Mouse (Mus musculus) neural tube, embryonic 15.5 days (tissue): ENCODE measurements around the gene Rnaseh2a. TPM values are rescaled to one million over a fixed set of nuclear protein-coding genes. Genes with fewer than 3 reads are reported as not detected.
A peak's percentile ranks its signal among the peaks of the same experiment; 100 is the strongest.

Source experiments
- ATAC-seq: fragments of 200-750 bp; cut with Nextera tagmentation; 2 replicates; pipeline ENCODE4 v1.8.0; 2017; ENCODE audit warnings: mild to moderate bottlenecking, moderate TSS enrichment, moderate library complexity; ENCODE audit not compliant: low FRiP score
- H3K27ac ChIP-seq: fragments of 300-500 bp; sonication (generic); replicated peaks from 2 replicates; pipeline ENCODE4 v1.5.1; 2015; ENCODE audit warnings: mild to moderate bottlenecking, inconsistent platforms
- H3K27me3 ChIP-seq: fragments of 300-500 bp; sonication (generic); replicated peaks from 2 replicates; pipeline ENCODE4 v1.6.1; 2015; ENCODE audit warnings: inconsistent platforms
- H3K36me3 ChIP-seq: fragments of 300-500 bp; sonication (generic); 2 replicates; pipeline ENCODE4 v1.6.1; 2015; ENCODE audit warnings: inconsistent platforms
- H3K4me1 ChIP-seq: fragments of 300-500 bp; sonication (generic); 2 replicates; pipeline ENCODE4 v1.6.1; 2015; ENCODE audit warnings: inconsistent platforms
- H3K4me2 ChIP-seq: fragments of 300-500 bp; sonication (generic); 2 replicates; pipeline ENCODE4 v1.6.1; 2015; ENCODE audit warnings: inconsistent platforms, mild to moderate bottlenecking, moderate library complexity
- H3K4me3 ChIP-seq: fragments of 300-500 bp; sonication (generic); replicated peaks from 2 replicates; pipeline ENCODE4 v1.5.1; 2015; ENCODE audit warnings: mild to moderate bottlenecking, inconsistent platforms
- H3K9ac ChIP-seq: fragments of 300-500 bp; sonication (generic); replicated peaks from 2 replicates; pipeline ENCODE4 v1.6.1; 2015; ENCODE audit warnings: mild to moderate bottlenecking, inconsistent platforms
- H3K9me3 ChIP-seq: fragments of 300-500 bp; sonication (generic); replicated peaks from 2 replicates; pipeline ENCODE4 v1.6.1; 2016; ENCODE audit warnings: inconsistent platforms
- WGBS: fragments of 180-500 bp; shearing (Covaris S2); methylation state at CpG from one replicate; pipeline ENCODE4 v1.1.7; 2015; ENCODE audit warnings: mixed read lengths; 5-methylcytosine and 5-hydroxymethylcytosine counted together
- polyA plus RNA-seq: library from polyadenylated mRNA; unstranded; fragments of >200 nt; fragmentation: Nextera tagmentation; extraction: Ambion mirVana; gene quantifications from 2 replicates; pipeline ENCODE4 v1.2.1, GENCODE M21; 2015

The Rnaseh2a gene
- 55.0 and 81.5 TPM in 2 replicates for polyA plus RNA-seq

DNA sequence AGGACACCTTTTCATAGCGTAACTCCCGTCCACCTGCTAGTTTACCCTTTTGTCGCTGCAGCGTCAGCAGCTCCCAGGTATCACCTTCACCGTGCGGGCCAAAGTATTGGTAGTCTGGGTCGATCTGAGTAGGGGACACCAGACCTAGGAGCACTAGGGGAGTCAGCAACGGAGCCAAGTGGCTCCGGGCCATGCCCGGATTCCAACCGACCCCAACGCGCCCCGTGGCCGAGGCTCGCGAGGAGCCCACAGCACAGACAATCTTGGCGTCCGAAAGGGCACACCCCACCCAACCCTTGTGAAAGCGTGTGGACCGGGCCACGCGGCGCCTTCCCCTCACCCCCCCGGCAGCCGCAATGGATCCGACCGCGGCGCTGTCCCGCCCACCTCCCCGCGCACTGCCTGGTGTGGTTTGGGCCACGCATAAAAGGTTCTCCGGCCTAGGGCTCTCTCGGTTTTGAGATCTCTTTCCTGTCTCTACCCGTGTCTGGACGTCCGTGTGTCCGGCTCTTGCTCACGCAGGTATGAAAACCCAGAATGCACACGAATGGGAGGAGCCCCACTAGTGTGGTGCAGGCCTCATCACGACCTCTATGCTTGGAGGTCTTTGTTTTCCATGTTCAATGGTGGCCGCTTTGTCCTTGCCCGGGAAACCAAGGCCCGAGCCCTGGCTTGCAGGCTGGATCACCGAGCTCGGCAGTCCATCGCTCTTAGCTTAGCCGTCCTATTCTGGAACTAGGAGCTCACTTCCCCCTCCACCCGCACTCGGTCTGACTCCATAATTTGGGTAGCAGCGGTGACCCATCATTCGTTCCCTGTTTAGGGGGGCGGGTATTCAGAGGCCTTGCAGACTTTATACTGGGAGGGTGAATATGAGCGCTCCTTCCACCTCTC, at the start of gene Rnaseh2a, which contains the start of the genes Gm49661 and Prdx2:
TSS of gene Rnaseh2a (minus strand) at position 527 of the 894 bp plus-strand sequence.
TSS of gene Gm49661 (minus strand) at position 193 of the 894 bp plus-strand sequence.
TSS of gene Prdx2 (plus strand) at position 347 of the 894 bp plus-strand sequence.
- Histone ChIP-seq H3K4me3 (peak within 1 kb of the TSS; percentile 73), H3K27me3 (no peaks in the 10 kb centered on the region), H3K9me3 (no peaks in the 10 kb centered on the region), H3K36me3 (peaks cover 34% of the 10 kb centered on the region), H3K4me2 (peak within 1 kb of the TSS; percentile 71), H3K4me1 (peaks cover 52% of the 10 kb centered on the region), H3K27ac (peak within 1 kb of the TSS; percentile 88), H3K9ac (peak within 1 kb of the TSS; percentile 87)
- under 1% methylated on average over 56 of the region's 56 CpGs for WGBS
- ATAC-seq = peak; percentile 83

DNA sequence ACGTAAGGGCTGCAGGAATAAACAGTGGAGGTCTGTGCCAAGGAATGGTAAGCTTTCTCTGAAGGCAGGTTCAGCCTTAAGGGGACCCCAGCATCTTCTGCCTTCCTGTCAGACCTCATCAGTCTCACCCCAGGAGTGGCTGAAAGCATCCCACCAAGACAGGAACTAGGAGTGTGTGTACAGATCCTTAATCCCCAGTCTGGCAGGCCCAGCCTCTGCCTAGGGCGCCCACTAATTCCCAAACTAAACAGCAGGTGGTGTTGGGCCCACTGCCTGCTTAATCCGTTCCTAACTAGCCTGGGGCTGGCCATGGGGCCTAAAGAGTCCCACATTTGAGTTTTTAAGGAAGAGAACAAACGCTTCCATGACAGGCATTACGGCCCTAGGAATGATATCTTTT, 47.6 kb upstream of the Rnaseh2a start:
- H3K4me1 ChIP-seq = peaks cover 7% of the 10 kb centered on the region
- peaks cover 46% of the 10 kb centered on the region for H3K36me3 ChIP-seq
- H3K9me3 ChIP-seq = no peaks in the 10 kb centered on the region
- H3K4me3 ChIP-seq = no peak overlapping the region
- 62% methylated on average over 5 of the region's 5 CpGs for WGBS
- no peak overlapping the region for H3K4me2 ChIP-seq
- H3K27me3 ChIP-seq = peaks cover 15% of the 10 kb centered on the region; the same call in 1 of the 2 replicates
- ATAC-seq = no peak
- H3K27ac ChIP-seq = no peak overlapping the region
- no peak overlapping the region for H3K9ac ChIP-seq

DNA sequence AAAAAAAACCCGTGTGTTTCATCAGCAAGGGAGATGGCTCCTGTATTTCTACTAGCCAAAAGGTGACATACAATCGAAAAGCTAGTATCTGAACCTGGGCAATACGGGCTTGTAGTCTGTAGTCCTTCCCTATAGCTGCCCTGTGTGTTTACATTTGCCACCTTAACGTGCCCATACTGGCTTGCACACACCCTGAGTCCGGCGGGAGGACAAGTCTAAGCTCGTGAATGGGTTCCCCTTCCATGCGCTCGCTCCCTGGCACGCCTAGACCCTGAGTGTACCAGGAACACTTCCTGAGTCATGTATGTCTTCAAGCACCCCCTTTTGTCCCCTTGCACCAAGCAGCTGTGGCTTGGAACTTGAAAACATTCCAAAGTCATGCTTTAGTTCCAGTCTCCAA, 47.2 kb upstream of the Rnaseh2a start:
- Histone ChIP-seq H3K36me3 (peaks cover 42% of the 10 kb centered on the region), H3K4me3 (no peak overlapping the region), H3K9ac (no peak overlapping the region), H3K27me3 (peaks cover 17% of the 10 kb centered on the region), H3K4me1 (peaks cover 7% of the 10 kb centered on the region), H3K9me3 (no peaks in the 10 kb centered on the region), H3K4me2 (no peak overlapping the region), H3K27ac (no peak overlapping the region)
- no peak for ATAC-seq
- WGBS = 75% methylated on average over 10 of the region's 10 CpGs

DNA sequence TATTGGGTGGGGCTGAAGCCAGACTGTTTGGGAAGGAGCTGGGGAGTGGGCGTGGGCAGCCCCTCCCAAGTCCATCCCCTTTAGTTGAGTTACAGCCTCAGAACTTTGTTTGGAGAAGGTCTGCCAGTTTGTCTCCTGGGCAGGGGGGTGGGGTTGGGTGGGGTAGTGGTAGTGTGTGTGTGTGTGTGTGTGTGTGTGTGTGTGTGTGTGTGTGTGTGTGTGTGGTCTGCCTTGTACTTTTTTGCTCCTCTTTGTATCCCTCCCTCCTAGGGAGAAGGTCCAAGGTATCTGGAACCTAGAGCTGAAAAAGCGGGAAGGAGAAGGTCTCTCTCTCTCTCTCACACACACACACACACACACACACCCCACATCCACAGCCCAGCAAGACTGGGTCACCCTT, 44.9 kb upstream of the Rnaseh2a start, which contains the start of gene Best2:
TSS of gene Best2 (minus strand) at position 101 of the 400 bp plus-strand sequence.
- Histone ChIP-seq H3K4me2 (peak within 1 kb of the TSS; percentile 74), H3K4me1 (peaks cover 7% of the 10 kb centered on the region), H3K36me3 (peaks cover 21% of the 10 kb centered on the region), H3K9me3 (no peaks in the 10 kb centered on the region), H3K4me3 (peak within 1 kb of the TSS; percentile 41), H3K27ac (no peak within 1 kb of the TSS), H3K9ac (peak within 1 kb of the TSS; percentile 50; the same call in 1 of the 2 replicates), H3K27me3 (peaks cover 32% of the 10 kb centered on the region)
- ATAC-seq = no peak
- 53% methylated on average over 2 of the region's 2 CpGs for WGBS

DNA sequence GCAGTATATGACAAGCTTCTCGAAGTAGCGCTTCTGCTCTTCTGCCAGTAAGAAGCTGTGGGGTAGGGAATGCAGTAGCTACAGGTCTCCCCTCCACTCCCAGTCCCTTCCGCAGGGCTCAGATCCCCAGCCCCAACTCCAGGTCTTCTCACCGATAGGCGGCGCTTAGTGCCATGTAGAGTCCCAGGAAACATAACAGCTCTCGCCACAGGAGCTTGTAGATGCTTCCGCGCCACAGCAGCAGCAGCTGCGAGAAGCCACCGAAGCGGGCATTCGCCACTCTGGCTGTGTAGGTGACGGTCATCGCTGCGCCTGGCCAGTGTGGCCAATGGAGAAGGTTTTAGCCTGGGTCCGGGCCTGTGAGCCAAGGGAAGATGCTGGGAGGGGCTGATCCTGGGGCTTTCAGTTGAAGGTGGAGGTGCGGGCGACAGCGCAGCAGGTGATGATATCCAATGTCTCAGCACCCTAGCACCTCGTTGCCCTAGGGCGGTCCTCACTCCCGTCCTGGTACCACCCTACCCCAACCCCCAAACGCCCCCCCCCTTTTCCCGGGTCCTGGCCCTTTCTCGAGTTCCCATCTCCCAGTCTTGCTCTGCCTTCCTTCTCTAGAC, 43.8 kb upstream of the Rnaseh2a start:
- peaks cover 10% of the 10 kb centered on the region for H3K36me3 ChIP-seq
- peak overlapping the region; percentile 50; the same call in 1 of the 2 replicates for H3K9ac ChIP-seq
- H3K9me3 ChIP-seq = no peaks in the 10 kb centered on the region
- peak overlapping the region; percentile 74 for H3K4me2 ChIP-seq
- peak; percentile 77 for ATAC-seq
- H3K4me3 ChIP-seq = peak overlapping the region; percentile 41
- peaks cover 7% of the 10 kb centered on the region for H3K4me1 ChIP-seq
- H3K27me3 ChIP-seq = peaks cover 40% of the 10 kb centered on the region
- WGBS = 4% methylated on average over 25 of the region's 26 CpGs
- no peak overlapping the region for H3K27ac ChIP-seq

DNA sequence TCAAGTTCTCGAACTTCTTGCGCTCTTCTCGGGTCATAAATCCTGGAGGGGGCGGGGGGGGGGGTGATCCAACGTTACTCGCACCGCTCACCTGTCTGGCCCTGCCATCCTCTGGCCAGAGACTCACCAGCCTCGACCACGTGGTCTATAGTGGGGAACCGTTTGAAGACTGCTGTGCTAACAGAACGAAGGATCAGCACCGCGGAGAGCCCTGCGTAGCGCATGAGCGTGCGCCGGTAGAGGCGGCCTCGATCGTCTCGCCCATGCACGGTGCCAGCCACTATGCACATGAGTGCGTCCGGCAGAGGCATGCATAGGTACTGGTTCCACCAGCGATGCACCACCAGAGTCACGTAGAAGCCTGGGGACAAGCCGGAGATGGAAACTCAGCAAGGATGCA, 41.7 kb upstream of the Rnaseh2a start:
- WGBS = 15% methylated on average over 28 of the region's 28 CpGs
- H3K4me2 ChIP-seq = peak overlapping the region; percentile 11
- no peak overlapping the region for H3K9ac ChIP-seq

DNA sequence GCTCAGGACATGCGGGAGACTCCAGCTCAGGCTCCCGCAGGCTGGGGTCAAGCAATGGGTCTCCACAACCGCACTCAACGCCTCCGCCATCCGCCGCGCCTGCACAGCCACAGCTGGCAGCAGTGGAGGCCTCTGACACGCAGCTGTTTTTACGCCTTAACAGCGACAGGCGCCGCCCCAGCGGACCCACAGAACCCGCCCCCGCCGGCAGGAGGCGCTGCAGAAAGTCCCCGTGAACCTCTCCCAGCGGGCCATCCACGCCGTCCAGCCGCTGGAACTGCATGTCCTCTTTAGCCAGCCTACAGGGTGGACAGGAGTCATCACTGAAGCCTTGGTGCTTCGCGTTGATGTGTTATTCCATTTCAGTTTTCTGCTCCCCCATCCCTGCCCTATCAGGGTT, 38.1 kb upstream of the Rnaseh2a start:
- no peak overlapping the region for H3K4me3 ChIP-seq
- H3K4me2 ChIP-seq = no peak overlapping the region
- peaks cover 44% of the 10 kb centered on the region for H3K27me3 ChIP-seq
- ATAC-seq = no peak
- WGBS = 16% methylated on average over 25 of the region's 25 CpGs
- no peak overlapping the region for H3K9ac ChIP-seq
- H3K36me3 ChIP-seq = peaks cover 3% of the 10 kb centered on the region; the same call in 1 of the 2 replicates
- H3K9me3 ChIP-seq = no peaks in the 10 kb centered on the region
- no peak overlapping the region for H3K27ac ChIP-seq
- H3K4me1 ChIP-seq = no peaks in the 10 kb centered on the region

More for the DNA sequence above, 41.7 kb upstream of the Rnaseh2a start:
- peaks cover 7% of the 10 kb centered on the region for H3K4me1 ChIP-seq
- no peak overlapping the region for H3K4me3 ChIP-seq
- H3K27me3 ChIP-seq = peaks cover 49% of the 10 kb centered on the region
- H3K36me3 ChIP-seq = no peaks in the 10 kb centered on the region
- no peaks in the 10 kb centered on the region for H3K9me3 ChIP-seq
- ATAC-seq = no peak
- H3K27ac ChIP-seq = no peak overlapping the region

DNA sequence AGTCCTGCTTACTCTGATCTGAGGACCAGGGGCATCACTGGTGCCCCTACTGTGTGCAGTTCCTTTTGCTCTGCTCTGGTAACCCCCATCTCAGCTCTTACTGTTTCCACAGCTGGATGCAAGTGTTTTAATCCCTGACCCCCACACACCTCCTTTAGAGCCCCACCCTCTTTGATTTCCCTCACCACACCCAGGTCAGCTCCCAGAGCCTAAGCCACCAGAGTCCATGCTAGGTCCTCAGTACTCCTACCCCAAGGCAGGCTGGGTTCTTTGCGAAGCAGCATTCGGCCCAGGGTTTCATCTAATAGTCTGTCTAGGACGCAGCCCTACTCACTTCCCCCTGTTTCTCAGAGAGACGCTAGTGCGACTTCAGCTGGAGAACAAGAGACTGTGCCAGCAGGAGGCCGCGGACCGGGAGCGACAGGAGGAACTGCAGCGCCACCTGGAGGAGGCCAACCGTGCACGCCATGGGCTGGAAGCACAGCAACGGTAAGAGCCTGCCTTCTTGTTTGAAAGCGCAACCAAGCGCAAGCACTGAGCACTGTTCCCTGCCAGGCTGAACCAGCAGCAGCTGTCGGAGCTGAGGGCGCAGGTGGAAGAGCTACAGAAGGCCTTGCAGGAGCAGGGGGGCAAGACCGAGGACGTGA, 28.2 kb upstream of the Rnaseh2a start:
- no peak overlapping the region for H3K4me3 ChIP-seq

DNA sequence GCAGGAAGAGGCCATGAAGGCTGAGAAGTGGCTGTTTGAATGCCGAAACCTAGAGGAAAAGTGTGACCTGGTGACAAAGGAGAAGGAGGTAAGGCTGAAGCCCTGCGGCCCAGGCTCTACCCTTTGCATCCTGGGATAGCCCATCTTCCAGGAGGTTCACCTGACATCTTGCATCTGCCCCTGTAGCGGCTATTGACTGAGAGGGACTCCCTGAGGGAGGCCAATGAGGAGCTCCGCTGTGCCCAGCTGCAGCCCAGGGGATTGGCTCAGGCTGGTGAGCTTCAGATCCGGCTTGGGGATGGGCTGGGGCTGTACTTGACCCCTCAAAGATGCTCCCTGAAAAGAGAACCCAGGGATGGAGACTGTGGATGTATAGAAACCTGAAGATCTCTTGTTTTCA, 27.4 kb upstream of the Rnaseh2a start:
- no peak for ATAC-seq
- no peak overlapping the region for H3K9ac ChIP-seq
- 87% methylated on average over 5 of the region's 5 CpGs for WGBS
- no peak overlapping the region for H3K4me2 ChIP-seq
- no peak overlapping the region for H3K27ac ChIP-seq
- H3K36me3 ChIP-seq = peaks cover 9% of the 10 kb centered on the region
- no peak overlapping the region for H3K4me3 ChIP-seq
- peaks cover 11% of the 10 kb centered on the region for H3K27me3 ChIP-seq
- no peaks in the 10 kb centered on the region for H3K9me3 ChIP-seq
- H3K4me1 ChIP-seq = peaks cover 10% of the 10 kb centered on the region

More for the DNA sequence above, 28.2 kb upstream of the Rnaseh2a start:
- ATAC-seq = peak; percentile 62
- 0 out of 2 replicates have a peak overlapping the region, but pooled peaks have one; percentile 14 for H3K9ac ChIP-seq
- H3K27me3 ChIP-seq = peaks cover 11% of the 10 kb centered on the region
- H3K27ac ChIP-seq = no peak overlapping the region
- no peaks in the 10 kb centered on the region for H3K9me3 ChIP-seq
- H3K36me3 ChIP-seq = peaks cover 15% of the 10 kb centered on the region
- WGBS = 3% methylated on average over 19 of the region's 19 CpGs
- H3K4me2 ChIP-seq = peak overlapping the region; percentile 35
- peaks cover 10% of the 10 kb centered on the region for H3K4me1 ChIP-seq

DNA sequence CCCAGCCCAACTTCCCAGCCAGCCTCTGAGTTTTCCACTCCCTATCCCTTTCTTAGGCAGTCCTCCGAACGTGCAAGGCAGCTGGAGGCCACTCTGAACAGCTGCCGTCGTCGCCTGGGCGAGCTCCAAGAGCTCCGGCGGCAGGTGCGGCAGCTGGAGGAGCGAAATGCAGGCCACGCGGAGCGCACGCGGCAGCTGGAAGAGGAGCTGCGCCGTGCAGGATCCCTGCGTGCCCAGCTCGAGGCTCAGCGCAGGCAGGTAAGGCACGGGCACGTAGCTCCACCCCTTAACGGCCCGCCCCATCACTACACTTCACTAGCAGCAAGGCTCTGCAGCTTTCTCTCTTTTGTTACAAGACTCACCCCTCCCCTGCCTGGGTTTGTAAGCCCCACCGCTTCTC, 26.1 kb upstream of the Rnaseh2a start:
- no peaks in the 10 kb centered on the region for H3K9me3 ChIP-seq
- H3K27me3 ChIP-seq = peaks cover 11% of the 10 kb centered on the region
- H3K36me3 ChIP-seq = peaks cover 9% of the 10 kb centered on the region
- 23% methylated on average over 25 of the region's 25 CpGs for WGBS
- 0 out of 2 replicates have a peak overlapping the region, but pooled peaks have one; percentile 14 for H3K9ac ChIP-seq
- H3K4me1 ChIP-seq = peaks cover 18% of the 10 kb centered on the region
- no peak overlapping the region for H3K27ac ChIP-seq
- no peak overlapping the region for H3K4me3 ChIP-seq
- no peak for ATAC-seq
- peak overlapping the region; percentile 17; the same call in 1 of the 2 replicates for H3K4me2 ChIP-seq

DNA sequence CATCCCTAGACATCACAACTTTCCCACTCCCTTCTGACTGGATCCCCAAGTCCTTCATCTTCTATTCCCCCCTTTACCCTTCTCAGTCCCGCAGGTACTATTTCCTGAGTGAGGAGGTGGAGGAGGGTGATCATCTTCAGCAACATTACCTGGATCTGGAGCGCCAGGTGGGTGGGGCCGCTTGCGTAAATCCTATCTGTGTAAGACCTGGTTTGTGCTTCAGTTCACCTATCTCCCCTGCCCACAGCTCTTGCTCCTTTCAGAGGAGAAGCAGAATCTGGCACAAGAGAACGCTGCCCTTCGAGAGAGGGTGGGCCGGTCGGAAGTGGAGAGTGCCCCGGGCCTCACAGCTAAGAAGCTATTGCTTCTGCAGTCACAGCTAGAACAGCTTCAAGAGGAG, 24.8 kb upstream of the Rnaseh2a start:
- Histone ChIP-seq H3K4me3 (no peak overlapping the region), H3K27ac (no peak overlapping the region), H3K4me1 (peaks cover 27% of the 10 kb centered on the region), H3K27me3 (peaks cover 11% of the 10 kb centered on the region), H3K9ac (no peak overlapping the region), H3K4me2 (no peak overlapping the region), H3K9me3 (no peaks in the 10 kb centered on the region), H3K36me3 (peaks cover 9% of the 10 kb centered on the region)
- no peak for ATAC-seq
- 91% methylated on average over 9 of the region's 9 CpGs for WGBS
